Mouse (Mus musculus) adipocyte (in vitro differentiated cells): ENCODE measurements at regions not wholly inside any gene's neighbourhood (a gene's known extent, or its start where the extent isn't known, plus 50 kb on each side); places are given as distances from the start of the nearest gene placed in this dataset.
A peak's percentile ranks its signal among the peaks of the same experiment; 100 is the strongest.
"Not testable (repeated sequence)": the region's sequence is repeated elsewhere in the genome, so short reads cannot be mapped to it uniquely, and the experiment has no call there.

Experiments used
- DNase-seq: peaks from one replicate; pipeline ENCODE4 v3.0.0-alpha.2; 2016; ENCODE audit warnings: low spot score

DNA sequence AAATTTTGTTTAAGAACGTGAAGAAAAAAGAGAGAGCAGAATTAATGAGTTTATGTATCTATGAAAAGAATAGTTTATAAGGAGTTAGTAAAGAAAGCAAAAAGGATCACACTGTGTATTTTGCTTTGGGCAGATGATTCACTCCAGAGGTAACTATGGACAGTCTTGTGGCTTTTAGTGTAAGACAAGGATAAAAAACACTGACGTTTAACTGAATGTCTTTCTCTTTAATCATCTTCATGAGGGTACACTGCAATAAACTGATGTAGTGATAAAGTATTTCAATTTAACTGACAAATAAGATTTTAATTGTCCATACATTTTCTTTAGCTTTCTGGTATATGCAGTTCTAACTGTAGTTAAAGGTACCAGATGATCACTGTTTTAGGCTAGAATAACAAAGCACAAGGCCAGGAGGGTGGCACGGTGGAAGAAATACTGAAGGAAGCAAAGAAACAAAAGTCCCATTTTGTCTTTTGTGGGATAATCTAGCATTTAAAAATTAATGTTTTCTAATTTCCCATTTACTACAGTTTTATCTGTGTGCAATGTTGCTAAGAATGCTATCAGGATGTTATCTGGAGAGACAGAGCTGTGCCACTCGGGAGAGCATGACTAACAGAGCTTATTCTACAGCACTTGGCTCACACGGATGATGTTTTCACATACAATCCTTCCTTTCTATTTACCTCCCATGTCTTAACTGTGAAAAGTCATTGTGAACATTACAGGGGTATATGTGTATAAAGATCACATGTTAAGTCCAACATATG lies 232.4 kb upstream of the Tusc1 start:
- DNase-seq = no peak

DNA sequence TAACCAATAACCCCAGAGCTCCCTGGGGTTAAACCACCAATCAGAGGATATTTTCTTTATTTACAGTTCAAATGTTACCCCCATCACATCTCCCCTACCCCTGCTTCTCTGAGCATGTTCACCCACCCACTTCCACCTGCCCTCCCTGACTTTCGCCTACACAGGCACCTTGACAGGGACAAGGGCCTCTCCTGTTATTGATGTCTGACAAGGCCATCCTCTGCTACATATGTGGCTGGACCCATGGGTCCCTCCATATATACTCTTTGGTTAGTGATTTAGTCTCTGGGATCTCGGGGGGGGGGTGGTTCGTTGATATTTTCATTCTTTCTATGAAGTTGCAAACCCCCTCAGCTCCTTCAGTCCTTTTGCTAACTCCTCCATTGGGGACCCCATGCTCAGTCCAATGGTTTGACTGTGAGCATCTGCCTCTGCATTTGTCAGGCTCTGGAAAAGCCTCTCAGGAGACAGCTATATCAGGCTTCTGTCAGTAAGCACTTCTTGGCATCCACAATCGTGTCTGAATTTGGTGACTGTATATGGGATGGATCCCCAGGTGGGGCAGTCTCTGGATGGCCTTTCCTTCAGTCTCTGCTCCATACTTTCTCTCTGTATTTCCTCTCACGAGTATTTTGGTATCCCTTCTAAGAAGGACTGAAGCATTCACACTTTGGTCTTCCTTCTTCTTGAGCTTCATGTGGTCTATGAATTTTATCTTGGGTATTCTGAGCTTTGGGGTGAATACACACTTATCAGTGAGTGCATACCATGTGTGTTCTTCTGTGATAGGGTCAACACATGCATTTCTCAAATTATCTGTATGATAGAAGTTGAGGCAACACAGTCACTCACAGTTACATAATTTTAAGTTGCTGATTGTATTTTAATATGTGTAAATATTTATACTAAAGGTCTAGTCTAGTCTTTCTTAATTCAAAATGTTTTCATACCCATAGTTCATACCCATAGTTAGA lies 220.8 kb upstream of the Tusc1 start:
- DNase-seq = no peak

DNA sequence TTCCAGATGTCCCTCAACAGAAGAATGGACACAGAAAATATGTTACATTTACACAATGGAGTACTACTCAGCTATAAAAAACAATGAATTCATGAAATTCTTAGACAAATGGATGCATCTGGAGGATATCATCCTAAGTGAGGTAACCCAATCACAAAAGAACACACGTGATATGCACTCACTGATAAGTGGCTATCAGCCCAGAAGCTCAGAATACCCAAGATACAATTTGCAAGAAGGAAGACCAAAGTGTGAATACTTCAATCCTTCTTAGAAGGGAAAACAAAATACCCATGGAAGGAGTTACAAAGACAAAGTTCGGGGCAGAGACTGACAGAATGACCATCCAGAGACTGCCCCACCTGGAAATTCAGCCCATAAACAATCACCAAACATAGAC lies 219.9 kb upstream of the Tusc1 start:
- DNase-seq = not testable (repeated sequence)

DNA sequence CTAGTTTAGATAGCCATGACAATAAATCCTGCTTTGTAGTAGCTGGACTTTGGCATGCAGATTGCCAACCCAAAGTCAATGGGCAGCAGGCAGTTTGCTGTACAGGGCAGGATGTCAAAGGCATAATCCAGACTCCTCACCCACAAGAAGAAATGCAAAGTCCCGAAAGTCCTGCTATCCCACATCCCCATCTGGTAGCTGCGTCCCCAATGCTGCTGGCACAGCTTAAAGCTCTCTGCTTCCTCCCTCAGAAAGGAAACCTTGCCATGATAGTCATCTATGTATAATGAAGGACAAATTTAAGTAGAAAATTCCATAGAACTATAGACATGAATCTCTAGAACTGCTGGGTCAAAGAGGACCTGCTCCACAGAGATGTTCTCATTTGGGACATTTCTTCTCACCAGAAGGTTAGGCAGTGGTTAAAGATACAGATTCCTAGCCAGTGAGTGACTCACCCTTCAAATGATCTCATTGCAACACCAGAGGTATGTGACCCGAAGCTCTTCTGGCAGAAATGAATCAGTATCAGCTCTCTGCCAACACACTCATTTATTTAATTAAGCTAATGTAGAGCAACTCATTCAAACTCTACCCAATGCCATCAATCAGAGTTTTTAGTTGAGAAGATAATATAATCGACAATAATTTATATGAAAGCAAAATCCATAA lies 217.3 kb upstream of the Tusc1 start:
- DNase-seq = peak; percentile 61

DNA sequence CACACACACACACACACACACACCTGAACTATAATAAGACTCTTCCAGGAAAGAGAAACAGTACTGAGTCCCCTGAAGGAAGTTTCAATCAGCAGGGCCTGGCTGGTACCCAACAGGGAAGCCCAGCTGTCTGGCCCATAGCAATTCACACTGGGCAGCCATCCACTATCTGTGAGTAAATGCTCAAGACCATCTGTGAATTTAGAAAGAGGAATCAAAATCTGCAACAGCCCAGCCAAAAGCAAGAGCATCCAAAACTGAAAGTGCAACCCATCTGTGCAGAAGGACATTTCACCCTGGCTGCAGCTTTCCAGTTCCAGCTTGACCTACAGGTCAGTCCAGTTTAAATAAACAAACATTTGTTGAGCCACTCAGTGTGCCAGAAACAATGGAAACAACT lies 215.8 kb upstream of the Tusc1 start:
- DNase-seq = peak; percentile 91

DNA sequence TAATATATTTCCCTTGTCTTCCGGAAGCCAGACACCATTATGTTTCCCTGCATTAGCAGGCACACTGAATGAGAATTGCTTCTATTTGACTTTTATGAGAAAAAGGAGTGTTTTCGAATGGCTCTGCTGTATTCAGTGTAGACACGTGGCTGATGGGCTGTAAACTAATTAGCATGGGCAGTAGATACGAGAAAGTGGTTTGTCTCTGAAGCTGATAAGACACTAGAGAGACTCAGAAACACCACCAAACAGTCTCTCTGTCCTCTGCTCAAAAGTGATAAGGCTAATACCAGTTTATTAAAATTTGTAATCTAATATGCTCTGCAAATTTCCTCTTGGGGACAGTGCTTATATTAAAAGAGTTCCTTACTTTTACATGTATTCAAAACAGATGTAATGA lies 205.3 kb upstream of the Tusc1 start:
- DNase-seq = no peak

DNA sequence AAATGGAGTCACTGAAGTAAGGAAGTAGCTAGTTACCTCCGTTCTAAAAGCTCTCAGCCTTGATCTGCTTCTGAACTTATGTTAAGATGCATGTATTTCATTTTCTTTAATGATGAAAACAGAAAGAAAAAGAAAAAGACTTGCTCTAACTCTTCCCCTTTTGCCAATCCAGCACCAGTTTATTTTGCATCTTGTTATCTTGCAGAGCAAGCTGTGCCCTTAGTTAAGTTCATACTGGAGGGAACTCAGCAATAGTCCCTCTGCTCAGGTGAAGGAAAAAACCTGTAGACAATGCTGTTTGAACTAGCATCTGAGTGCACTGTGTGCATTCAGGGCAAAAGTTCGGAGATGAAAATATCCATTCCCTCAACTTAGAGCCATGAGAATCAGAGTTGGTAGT lies 192.1 kb upstream of the Tusc1 start:
- DNase-seq = no peak

DNA sequence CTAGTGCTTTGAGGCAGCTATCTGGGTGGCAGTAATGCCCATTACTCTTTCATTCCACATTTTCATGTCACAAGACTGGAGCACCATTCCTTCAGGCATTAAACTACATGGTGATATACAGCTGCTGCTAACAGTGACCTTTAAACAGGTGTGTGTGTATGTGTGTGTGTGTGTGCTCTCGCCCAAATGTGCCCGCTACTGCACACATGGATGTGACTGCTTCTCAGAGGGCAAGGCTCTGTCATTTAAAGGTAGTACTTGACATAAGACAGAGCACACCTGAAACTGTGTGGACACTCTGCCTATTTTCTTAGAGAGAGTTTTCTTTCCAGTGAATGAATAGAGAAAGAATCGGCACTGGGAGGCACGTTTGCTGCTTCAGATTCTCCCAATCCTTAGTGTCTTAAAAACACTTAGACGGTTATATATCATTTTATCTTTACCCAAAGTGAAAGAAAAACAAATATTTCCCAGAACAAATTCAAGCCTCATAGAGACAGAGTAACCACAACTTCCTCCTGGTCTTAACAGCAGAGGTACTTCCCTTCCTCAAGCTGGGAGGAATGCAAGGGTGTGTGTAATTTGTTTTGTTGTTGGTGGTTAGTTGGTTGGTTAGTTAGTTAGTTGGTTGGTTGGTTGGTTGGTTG lies 185.3 kb upstream of the Tusc1 start:
- no peak for DNase-seq

DNA sequence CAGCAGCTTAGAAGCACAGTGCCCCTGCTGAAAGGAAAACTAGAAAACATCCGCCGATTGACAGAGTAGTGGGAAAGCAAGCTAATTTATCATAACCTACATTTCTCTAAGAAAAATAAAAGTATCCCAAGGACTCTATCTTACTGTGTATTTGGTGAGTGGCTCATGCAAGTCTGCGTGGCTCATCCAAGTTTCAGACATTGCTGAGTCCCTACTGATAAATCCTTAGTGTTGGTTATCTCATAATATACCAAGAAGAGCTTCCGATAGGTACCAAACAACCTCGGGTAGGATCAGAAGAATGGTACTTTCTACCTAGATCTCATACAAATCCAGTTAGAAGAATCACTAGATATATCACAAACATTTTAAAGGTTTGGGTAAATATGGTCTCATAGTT lies 183.6 kb upstream of the Tusc1 start:
- DNase-seq = no peak

DNA sequence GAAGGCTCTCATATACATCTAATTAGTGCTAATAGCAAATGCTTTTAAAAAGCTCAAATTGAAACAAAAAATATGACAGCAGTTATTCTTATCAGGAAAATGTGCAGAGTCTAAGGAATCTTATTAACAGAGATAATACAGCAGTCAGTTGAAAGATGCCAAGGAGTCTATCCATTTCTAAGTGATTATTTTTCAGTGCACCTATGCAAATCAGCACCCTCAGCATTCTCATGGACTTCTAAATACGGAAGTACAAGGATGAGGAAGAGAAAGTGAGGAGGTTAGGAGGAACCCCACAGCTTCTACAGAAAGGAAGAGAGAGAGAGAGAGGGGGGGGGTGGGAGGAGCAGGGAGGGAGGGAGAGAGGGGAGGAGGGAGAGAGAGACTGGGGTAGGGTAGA lies 175.5 kb upstream of the Tusc1 start:
- DNase-seq = no peak

DNA sequence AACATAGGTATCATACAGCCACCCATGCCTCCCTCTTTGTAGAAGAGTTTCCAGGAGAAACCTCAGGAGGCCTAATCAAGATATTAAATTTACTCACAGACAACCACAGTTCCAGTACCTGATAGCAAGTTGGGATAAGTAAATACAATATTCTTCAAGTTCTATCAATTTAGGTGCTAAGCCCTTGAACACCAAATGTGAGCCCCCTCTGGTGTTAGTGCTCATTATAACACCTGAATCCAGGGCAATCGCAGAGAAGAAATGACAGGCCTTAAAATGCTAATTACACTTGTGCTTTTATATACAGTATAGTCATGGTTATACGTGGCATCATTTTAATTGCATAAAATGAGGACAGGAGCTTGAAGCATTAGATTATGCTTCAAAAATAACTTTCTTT lies 161.6 kb upstream of the Tusc1 start:
- no peak for DNase-seq

DNA sequence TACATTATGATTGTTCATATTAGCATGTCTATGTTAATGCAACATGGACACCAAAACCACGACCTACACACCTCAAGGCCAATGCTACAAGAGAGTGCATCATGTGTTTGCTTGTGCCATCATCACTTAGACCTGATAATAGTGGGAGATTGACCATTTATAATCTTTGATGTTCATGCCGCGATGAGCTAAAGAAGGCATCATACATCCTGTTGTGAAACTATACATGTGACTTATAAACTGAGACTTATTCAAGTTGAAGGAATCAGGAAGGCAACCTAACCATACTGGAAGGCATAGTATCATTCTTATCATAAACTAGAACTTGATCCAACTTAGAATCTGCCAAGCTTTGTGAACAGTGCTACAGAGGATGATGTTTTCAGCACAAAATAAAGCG lies 159.0 kb upstream of the Tusc1 start:
- DNase-seq = no peak

DNA sequence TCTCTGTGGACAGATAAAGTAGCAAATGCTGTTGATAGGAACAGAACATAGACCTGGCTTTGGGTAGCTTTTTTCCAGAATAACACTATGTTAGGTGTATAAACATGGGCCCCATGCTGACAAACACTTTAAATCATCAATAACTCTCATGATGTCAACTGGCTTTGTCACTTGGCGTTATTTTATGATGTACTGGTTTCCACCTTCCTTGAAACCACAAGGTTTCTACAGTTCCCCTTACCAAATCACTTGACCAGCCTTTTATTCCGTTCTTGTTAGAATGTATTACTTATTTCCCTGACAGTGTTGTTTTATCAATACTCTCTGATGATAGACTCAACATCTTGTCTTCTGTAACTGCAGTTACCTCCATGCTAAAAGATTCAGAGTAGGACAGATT lies 158.6 kb upstream of the Tusc1 start:
- DNase-seq = no peak

DNA sequence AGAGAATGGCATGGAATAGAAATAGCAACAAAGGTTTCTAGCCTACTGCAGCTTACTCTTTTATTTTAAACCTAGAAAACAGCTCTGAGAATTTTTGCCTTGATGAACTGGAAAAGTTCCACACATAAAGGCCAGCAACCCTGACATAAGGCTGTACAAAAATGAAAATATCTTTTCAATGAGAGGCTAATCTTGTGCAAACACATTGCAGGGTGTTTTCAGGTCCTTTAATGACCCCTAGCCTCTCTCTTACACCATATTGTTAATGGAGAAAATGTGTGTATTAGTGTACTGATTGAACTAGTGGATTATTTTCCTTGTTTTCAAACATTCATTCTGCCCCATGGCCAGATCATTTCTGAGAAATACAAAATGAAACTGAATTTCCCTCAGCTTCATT lies 158.0 kb upstream of the Tusc1 start:
- no peak for DNase-seq

DNA sequence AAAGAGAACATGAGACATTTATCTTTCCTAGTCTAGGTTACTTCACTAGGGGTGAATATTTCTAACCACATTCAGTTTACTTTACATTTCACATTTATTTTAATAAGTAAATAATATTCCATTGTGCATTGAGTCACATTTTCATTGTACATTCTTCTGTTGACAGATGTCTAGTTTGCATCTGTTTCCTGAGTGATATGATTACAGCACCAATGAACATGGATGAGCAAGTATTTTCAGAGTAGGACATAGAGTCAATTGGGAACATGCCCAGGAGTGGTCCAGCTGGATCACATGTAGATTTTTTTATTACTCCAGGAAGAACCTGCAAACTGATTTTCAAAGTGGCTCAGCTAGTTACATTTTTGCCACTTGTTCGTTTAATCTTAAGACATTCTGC lies 153.3 kb upstream of the Tusc1 start:
- DNase-seq = no peak

DNA sequence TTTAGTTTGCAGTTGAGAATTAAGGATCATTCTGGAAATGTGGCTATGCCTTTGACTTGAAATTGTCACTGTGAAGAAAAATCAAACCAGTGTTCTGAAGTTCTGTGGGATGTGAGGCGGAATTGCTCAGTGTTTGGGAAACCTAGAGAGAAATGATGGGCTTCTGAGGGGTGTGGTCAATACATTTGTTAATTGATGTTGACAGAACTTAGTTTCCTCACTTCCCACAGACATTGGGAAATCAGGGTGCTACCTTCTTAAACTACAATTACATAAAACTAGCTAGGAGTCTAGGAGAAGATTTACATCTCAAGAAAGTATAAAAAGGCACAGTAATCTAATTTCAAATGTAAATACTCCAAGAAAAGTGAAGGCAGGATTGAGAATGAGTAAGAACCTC lies 151.1 kb upstream of the Tusc1 start:
- DNase-seq = no peak

DNA sequence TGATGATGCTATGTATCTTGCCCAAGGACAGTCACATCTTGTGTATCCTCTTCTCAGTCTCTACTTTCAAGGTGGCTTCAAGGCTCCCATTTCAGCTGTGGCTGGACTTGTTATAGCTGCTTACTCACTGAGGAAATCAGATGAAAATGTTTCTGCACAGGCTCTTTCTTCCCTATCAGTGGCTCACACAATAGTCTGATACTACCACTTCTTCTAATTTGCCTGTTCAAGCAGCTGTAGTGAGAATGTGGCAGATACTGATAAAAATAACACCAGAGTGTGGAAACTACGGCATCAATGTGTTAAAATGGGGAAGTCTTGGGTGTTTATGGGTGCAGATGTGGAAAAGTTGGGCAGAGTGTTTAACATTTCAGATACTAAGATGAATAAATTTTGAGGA lies 145.9 kb upstream of the Tusc1 start:
- DNase-seq = no peak

DNA sequence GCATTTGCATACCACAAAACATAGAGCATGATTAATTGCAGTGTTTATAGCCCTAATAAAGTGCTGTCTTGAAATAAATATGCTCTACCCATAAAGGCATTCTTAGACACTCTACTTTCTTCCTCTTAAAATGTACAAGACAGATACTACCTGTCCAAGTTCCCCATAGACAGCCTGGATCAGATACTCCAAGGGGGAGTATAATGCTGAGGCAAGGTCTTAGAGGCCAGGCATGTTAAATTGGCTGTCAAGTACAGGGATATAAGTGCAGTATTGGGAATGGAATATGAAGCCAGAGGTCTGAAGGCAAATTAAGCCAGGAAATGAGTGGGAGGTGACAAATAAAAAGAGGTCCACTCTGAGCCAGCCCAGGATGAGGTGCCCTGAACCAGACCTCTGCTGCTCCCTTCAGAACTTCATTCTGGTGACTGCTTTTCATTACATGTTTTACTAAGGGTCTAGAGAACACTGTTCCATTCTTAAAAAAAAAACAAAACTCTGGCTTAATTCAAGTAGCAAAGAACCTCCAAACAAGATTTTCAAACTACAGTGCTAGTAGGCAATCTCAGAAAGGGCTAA lies 142.0 kb upstream of the Tusc1 start:
- DNase-seq = no peak

DNA sequence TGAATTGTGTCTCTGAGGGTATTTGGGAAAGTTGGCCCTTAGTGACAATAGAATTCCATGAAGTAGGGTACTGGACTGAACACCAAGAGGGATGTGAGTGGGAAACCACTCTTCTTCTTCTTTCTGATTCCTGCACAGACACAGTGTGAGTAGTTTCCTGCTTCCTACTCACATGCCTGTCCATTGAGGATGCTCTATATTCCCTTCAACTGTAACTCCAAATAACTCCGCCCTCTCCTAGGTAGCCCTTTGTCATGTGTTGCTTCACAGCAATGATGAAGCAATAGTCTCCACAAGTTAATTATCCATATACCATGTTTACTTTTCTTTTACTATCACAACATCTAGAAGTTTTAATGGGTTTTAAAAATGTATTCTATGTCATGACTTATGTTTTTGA lies 132.7 kb upstream of the Tusc1 start:
- no peak for DNase-seq

DNA sequence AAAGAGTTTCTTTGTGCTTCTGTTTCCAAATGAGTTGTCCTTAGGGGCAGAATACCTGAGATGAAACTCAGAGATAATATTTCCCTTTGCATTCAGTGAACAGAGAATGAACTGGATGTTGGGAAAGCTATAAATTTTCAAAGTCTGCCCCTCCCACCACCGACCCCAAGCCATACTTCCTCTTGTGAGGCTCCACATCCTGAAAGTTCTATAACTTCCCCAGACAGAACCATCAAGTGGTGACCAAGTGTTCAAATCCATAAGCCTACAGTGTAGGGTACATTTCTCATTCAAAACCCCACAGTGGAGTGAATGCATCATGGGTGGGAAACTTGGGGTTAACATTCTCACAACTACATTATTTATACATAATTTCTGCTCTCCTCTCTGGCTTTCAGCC lies 132.1 kb upstream of the Tusc1 start:
- DNase-seq = no peak

DNA sequence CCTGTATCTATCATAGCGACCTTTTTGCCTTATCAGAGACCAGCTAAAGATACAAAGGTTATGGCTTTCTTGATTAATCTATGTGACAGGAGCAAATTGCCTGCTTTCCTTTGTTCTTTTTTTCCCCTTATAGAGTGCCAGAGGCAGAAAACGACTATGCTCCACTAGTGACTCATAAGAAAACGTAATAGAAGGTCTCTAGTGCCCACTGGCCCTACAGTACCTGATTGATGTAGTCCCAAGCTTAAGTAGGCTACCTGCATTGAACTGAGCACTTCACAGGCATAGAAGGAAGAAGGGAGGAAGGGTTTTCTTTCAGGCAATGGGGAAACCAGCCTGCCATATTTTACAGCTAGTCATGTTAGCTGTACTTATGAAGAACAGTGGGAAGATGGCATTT lies 116.0 kb upstream of the Tusc1 start:
- DNase-seq = no peak

DNA sequence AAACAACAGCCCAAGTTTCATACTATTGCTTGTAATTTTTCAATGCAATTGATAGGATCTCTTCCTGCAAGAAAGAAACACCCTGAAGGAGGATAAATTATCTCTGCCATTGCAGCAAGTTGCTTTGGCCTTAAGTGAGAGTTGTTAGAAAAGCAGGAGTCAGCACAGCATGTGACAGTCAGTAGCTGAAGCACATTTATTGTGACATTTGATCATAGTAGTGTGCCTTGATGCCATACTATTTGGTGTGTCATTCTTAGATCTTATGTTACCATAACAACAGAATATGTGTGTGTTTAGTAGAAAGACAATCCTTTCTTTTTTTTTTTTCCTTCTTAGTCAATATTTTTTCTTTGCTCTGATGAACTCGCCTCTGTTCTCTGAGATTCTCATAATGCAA lies 115.5 kb upstream of the Tusc1 start:
- DNase-seq = no peak
